Mouse (Mus musculus) limb, embryonic 11.5 days (tissue): ENCODE measurements around the gene Dlgap1. TPM values are rescaled to one million over a fixed set of nuclear protein-coding genes. Genes with fewer than 3 reads are reported as not detected.
A peak's percentile ranks its signal among the peaks of the same experiment; 100 is the strongest.

ENCODE experiments used
- ATAC-seq: fragments of 200-750 bp; cut with Nextera tagmentation; 2 replicates; pipeline ENCODE4 v1.8.0; 2017; ENCODE audit warnings: low read depth; ENCODE audit not compliant: insufficient number of reproducible peaks, low FRiP score, low TSS enrichment
- DNase-seq: peaks from one replicate; pipeline ENCODE4 v3.0.0-alpha.2; 2015; ENCODE audit warnings: low spot score
- H3K27ac ChIP-seq: fragments of 300-500 bp; sonication (generic); replicated peaks from 2 replicates; pipeline ENCODE4 v1.5.1; 2014; ENCODE audit warnings: low read depth, mild to moderate bottlenecking, low read length
- H3K27me3 ChIP-seq: fragments of 300-500 bp; sonication (generic); 2 replicates; pipeline ENCODE4 v1.6.1; 2014; ENCODE audit warnings: mild to moderate bottlenecking, low read length, mixed read lengths; ENCODE audit not compliant: control insufficient read depth, insufficient read depth
- H3K36me3 ChIP-seq: fragments of 300-500 bp; sonication (generic); 2 replicates; pipeline ENCODE4 v1.6.1; 2014; ENCODE audit warnings: mild to moderate bottlenecking, low read length, moderate library complexity, mixed read lengths; ENCODE audit not compliant: control insufficient read depth, insufficient read depth
- H3K4me1 ChIP-seq: fragments of 300-500 bp; sonication (generic); 2 replicates; pipeline ENCODE4 v1.6.1; 2014; ENCODE audit warnings: low read length, mixed read lengths; ENCODE audit not compliant: control insufficient read depth, insufficient read depth
- H3K4me2 ChIP-seq: fragments of 300-500 bp; sonication (generic); 2 replicates; pipeline ENCODE4 v1.6.1; 2014; ENCODE audit warnings: low read depth, mild to moderate bottlenecking, moderate library complexity; ENCODE audit not compliant: severe bottlenecking
- H3K4me3 ChIP-seq: fragments of 300-500 bp; sonication (generic); 2 replicates; pipeline ENCODE4 v1.5.1; 2014; ENCODE audit warnings: low read depth, low read length
- H3K9ac ChIP-seq: fragments of 300-500 bp; sonication (generic); 2 replicates; pipeline ENCODE4 v1.6.1; 2014; ENCODE audit warnings: mild to moderate bottlenecking, low read length
- H3K9me3 ChIP-seq: fragments of 300-500 bp; sonication (generic); 2 replicates; pipeline ENCODE4 v1.6.1; 2016; ENCODE audit warnings: low read length; ENCODE audit not compliant: control insufficient read depth
- WGBS: fragments of 180-500 bp; shearing (Covaris S2); extraction: QIAGEN DNeasy Blood & Tissue Kit; methylation state at CpG from one replicate; pipeline ENCODE4 v1.1.7; 2014; 5-methylcytosine and 5-hydroxymethylcytosine counted together
- polyA plus RNA-seq: library from polyadenylated mRNA; unstranded; fragments of >200 nt; fragmentation: Nextera tagmentation; extraction: Ambion mirVana; gene quantifications from 2 replicates; pipeline ENCODE4 v1.2.1, GENCODE M21; 2014

The Dlgap1 gene
- polyA plus RNA-seq, 1 experiment from 2014 or later: 0.65 TPM

DNA sequence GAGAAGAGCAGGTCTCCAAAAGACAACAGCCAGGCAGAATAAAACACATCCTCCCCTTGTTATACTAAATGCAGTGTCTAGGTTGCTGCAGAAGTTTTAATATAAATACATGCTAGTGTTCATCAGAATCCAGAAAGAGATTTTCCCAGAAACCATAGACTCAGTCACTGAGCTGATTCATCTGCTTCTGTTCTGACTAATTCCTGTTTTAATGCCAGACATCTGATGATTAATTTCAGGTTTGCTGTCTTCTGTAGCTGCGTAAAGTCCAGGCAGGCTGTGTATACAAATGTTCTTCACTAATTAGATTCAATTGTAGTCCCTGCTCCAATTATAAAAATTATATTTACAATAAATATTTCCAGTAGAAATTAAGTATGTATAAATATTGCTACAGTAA, 419.6 kb downstream of the Dlgap1 start:
- ATAC-seq: no peak
- no peak overlapping the region for H3K9ac ChIP-seq

DNA sequence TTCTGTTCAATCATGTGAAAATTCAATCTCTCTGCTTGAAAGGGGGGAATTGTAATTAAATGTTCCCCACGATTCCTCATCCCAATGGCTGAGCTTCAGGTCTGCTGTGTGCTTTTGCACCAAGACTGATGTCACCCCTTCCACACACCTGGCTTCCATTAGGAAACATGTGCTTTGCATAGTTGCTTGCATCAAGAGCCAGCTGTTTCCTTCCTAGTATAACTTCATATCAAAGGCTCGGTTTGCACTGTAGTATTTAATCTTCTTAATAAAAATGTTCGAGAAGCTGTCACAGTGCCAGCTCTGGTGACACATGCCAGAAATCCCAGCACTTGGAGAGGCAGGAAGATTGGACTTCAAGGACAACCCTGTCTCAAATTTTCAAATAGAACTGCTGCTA, 428.3 kb downstream of the Dlgap1 start:
- Histone ChIP-seq H3K27ac (no peak overlapping the region; the same call in 1 of the 2 replicates), H3K4me2 (no peak overlapping the region; the same call in 1 of the 2 replicates), H3K9me3 (no peaks in the 10 kb centered on the region), H3K27me3 (no peaks in the 10 kb centered on the region), H3K4me1 (0 out of 2 replicates have a peak, but pooled peaks cover 2% of the 10 kb centered on the region), H3K4me3 (no peak overlapping the region), H3K9ac (no peak overlapping the region), H3K36me3 (no peaks in the 10 kb centered on the region)
- peak; percentile 81 for ATAC-seq
- DNase-seq: peak; percentile 82
- WGBS: 8% methylated on average over 3 of the region's 3 CpGs

More for the DNA sequence above, 419.6 kb downstream of the Dlgap1 start:
- Histone ChIP-seq H3K9me3 (no peaks in the 10 kb centered on the region), H3K4me2 (no peak overlapping the region), H3K4me1 (no peaks in the 10 kb centered on the region), H3K27ac (no peak overlapping the region), H3K36me3 (no peaks in the 10 kb centered on the region), H3K4me3 (no peak overlapping the region), H3K27me3 (no peaks in the 10 kb centered on the region)
- DNase-seq: no peak
- 85% methylated on average over 1 of the region's 1 CpGs for WGBS

DNA sequence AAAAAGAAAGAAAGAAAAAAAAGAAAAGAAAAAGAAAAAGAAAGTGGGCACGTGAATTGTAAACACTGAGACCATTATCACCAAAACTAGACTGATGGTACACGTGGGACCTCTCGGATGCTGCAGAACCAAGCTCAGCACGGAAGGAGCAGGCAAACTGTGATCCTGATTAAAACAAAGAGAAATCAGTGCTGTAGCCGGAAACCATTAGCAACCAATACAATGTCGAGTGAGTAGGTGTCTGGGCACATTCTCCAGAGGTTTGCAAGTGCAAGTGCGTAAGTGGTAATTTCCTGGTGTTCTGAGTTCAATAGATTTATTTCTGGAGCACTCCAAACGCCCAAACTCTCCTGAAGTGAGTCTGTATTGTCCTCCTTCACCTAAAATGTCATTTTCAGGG, 428.8 kb downstream of the Dlgap1 start:
- DNase-seq (peak; percentile 54), ATAC-seq (peak; percentile 62; the same call in 1 of the 2 replicates)
- Histone ChIP-seq H3K9me3 (no peaks in the 10 kb centered on the region), H3K27ac (no peak overlapping the region), H3K27me3 (no peaks in the 10 kb centered on the region), H3K4me2 (no peak overlapping the region), H3K9ac (no peak overlapping the region), H3K4me3 (no peak overlapping the region), H3K4me1 (0 out of 2 replicates have a peak, but pooled peaks cover 2% of the 10 kb centered on the region), H3K36me3 (no peaks in the 10 kb centered on the region)
- 25% methylated on average over 8 of the region's 8 CpGs for WGBS

DNA sequence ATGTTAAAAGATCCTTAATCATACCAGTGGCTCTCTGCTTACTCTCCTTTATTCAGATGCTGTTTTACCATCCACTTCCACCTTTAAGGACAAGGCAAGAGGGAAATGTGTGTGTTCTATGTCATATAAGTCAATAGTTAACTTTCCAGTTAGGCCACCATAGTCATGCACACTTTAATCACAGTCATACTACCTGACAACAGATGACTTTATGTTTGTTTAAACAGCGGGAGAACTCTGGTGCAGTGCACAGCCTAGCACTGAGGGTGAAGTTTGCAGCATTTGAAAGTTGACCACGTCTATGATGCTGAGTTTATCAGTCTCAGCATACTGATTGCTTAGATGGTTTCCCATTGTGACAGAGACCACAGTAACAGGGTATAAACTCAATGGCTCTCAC, 433.0 kb downstream of the Dlgap1 start:
- no peaks in the 10 kb centered on the region for H3K36me3 ChIP-seq
- H3K4me2 ChIP-seq: no peak overlapping the region
- H3K27ac ChIP-seq: no peak overlapping the region
- H3K4me1 ChIP-seq: no peaks in the 10 kb centered on the region
- ATAC-seq: no peak
- no peaks in the 10 kb centered on the region for H3K9me3 ChIP-seq
- H3K27me3 ChIP-seq: no peaks in the 10 kb centered on the region
- 80% methylated on average over 2 of the region's 2 CpGs for WGBS
- no peak for DNase-seq
- no peak overlapping the region for H3K4me3 ChIP-seq
- H3K9ac ChIP-seq: no peak overlapping the region

DNA sequence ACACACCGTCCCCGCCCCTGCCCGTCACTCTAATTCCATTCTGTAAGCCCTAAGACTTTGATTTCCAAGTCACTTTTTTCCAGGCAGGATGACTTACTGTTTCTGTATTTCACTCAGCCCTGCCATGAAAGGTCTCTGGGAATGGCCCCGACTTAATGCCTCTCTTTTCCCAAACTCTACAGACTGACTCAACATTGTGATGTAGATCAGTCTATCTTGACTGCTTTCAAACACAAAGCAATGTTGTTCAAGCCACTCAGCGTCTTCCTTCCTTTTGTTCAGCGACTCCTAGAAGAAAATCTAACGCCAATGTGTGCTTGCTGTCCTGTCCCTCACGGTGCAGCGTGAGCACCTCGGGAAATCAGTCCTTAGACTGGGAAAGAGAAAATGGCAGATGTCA, 434.9 kb downstream of the Dlgap1 start:
- Histone ChIP-seq H3K36me3 (no peaks in the 10 kb centered on the region), H3K4me1 (no peaks in the 10 kb centered on the region), H3K9me3 (no peaks in the 10 kb centered on the region), H3K27me3 (no peaks in the 10 kb centered on the region), H3K4me3 (no peak overlapping the region), H3K9ac (no peak overlapping the region), H3K4me2 (no peak overlapping the region), H3K27ac (no peak overlapping the region)
- ATAC-seq: no peak
- DNase-seq: no peak
- WGBS: 58% methylated on average over 10 of the region's 10 CpGs

DNA sequence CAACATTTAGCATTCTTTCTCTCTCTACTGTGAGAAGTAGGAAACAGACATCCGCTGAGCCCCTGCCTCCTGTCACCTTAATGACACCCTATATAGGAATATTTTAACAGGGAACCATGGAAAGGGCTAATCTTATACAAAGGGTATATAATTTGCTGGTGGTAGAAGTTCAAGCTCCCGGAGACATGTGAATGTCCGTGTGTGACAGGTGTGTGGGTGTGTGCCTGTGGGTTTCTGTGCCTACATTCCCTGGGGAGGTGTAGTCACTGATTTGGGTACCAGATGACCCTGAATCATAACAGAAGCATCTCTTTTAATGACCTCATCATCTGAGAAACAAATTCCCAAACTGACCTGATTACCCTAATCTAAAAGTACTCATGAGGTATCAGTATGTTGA, 445.3 kb downstream of the Dlgap1 start:
- no peak for ATAC-seq
- 89% methylated on average over 3 of the region's 3 CpGs for WGBS
- no peaks in the 10 kb centered on the region for H3K9me3 ChIP-seq
- DNase-seq: no peak
- no peaks in the 10 kb centered on the region for H3K27me3 ChIP-seq
- H3K27ac ChIP-seq: no peak overlapping the region
- H3K4me2 ChIP-seq: no peak overlapping the region
- no peaks in the 10 kb centered on the region for H3K4me1 ChIP-seq
- H3K9ac ChIP-seq: no peak overlapping the region
- H3K36me3 ChIP-seq: no peaks in the 10 kb centered on the region
- no peak overlapping the region for H3K4me3 ChIP-seq

DNA sequence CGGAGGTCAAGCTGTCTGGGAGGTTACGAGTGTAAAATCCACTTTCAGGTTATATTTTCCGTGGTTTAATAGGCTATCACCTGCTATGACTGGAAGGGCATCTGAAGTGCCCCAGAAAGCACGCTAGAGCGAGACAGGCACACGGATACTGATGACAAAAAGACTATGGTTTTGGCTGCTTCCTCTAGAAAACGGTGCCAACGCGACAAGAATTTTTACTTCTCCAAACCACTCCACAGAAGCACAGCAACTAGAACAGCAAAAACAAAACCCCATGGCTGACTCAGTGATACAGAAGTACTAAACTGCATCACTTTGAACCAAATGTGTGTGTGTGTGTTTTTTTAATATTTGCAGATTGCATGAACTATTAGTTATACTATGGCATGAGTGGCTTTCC, 459.0 kb downstream of the Dlgap1 start:
- Histone ChIP-seq H3K9ac (no peak overlapping the region), H3K4me3 (no peak overlapping the region), H3K27ac (no peak overlapping the region), H3K9me3 (no peaks in the 10 kb centered on the region), H3K27me3 (no peaks in the 10 kb centered on the region), H3K36me3 (no peaks in the 10 kb centered on the region), H3K4me1 (no peaks in the 10 kb centered on the region), H3K4me2 (no peak overlapping the region)
- 90% methylated on average over 9 of the region's 9 CpGs for WGBS
- ATAC-seq: no peak
- no peak for DNase-seq

DNA sequence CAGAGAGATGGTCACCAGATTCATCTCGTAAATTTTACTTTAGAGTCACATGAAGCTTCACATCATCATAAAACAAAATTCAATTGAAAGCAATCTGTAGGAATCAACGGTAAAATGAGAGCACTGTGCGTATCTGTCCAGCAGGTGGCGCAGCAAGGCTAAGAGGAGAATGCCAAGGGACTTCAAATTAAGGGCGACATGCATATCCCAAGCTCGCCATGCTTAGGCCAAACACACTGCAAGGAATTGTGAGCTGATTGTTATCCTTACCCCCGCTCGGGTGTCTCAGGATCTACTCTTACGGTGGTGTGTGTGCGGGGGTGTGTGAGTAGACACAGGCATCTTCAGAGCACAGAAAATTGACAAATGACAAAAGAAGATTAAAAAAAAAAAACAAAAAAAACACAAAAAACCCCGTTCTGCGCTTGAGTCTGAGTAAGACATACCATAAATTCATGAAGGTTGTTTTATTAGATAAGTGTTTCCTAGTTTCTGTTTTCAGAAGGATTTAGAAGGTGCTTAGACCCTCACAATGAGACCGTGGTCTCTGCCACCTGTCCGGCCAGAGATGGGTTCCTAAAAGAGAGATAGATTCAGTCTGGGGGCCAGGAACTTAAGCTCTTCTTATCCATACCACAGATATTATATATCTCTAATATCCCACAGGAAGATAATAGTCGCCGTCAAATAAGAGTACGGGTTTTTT, 461.0 kb downstream of the Dlgap1 start:
- Histone ChIP-seq H3K9ac (no peak overlapping the region), H3K9me3 (no peaks in the 10 kb centered on the region), H3K4me1 (no peaks in the 10 kb centered on the region), H3K27me3 (no peaks in the 10 kb centered on the region), H3K4me3 (no peak overlapping the region), H3K4me2 (peak overlapping the region; percentile 3; the same call in 1 of the 2 replicates), H3K36me3 (no peaks in the 10 kb centered on the region), H3K27ac (no peak overlapping the region)
- ATAC-seq (no peak), DNase-seq (peak; percentile 86)
- 16% methylated on average over 17 of the region's 17 CpGs for WGBS

DNA sequence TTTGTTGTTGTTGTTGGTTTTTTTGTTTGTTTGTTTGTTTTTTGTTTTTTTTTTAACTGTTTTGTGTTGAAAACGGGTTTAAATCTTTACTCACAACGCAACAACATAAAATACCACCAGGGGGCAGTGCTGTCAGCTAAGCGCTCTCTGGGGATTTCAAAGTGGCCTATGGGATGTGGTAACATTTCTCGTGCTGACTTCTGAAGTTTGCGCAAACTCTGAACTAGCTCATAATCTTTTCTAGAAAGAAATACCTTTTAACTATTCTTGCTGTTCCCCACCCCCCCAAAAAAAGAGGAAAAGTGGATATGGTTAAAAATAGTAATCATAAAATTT, 461.5 kb downstream of the Dlgap1 start:
- Histone ChIP-seq H3K4me1 (no peaks in the 10 kb centered on the region), H3K36me3 (no peaks in the 10 kb centered on the region), H3K27me3 (no peaks in the 10 kb centered on the region), H3K9ac (no peak overlapping the region), H3K4me3 (no peak overlapping the region), H3K27ac (no peak overlapping the region), H3K4me2 (no peak overlapping the region), H3K9me3 (no peaks in the 10 kb centered on the region)
- ATAC-seq (no peak), DNase-seq (peak; percentile 73)
- 21% methylated on average over 5 of the region's 5 CpGs for WGBS
